Mouse (Mus musculus): ENCODE data around the gene Tnfsf11. TPM values are rescaled to one million over a fixed set of nuclear protein-coding genes. Genes with fewer than 3 reads are reported as not detected.

Tnfsf11 gene
- not detected for polyA plus RNA-seq (2014; fragmentation: Illumina TruSeq; extraction: RNeasy Lipid Tissue Mini Kit (QIAGEN cat#74804); ENCODE audit: low read depth, low replicate concordance)

GRCm38 (mm10) chr14:78307286-78308237 is at the start of gene Tnfsf11:
Tnfsf11 (minus strand) TSS chr14:78308043.

Other genes starting within 250 kb of the Tnfsf11 start
- gene Fam216b, start 219.0 kb downstream of the Tnfsf11 start, polyA plus RNA-seq (2014; fragmentation: Illumina TruSeq; extraction: RNeasy Lipid Tissue Mini Kit (QIAGEN cat#74804); ENCODE audit: low read depth, low replicate concordance): not detected
- 22.3 TPM for gene Akap11, start 228.8 kb upstream of the Tnfsf11 start, polyA plus RNA-seq (2014; fragmentation: Illumina TruSeq; extraction: RNeasy Lipid Tissue Mini Kit (QIAGEN cat#74804); ENCODE audit: low read depth, low replicate concordance)